Mouse (Mus musculus): ENCODE measurements around the gene Sapcd2.
A peak's percentile ranks its signal among the peaks of the same experiment; 100 is the strongest.

Sapcd2 gene

DNA sequence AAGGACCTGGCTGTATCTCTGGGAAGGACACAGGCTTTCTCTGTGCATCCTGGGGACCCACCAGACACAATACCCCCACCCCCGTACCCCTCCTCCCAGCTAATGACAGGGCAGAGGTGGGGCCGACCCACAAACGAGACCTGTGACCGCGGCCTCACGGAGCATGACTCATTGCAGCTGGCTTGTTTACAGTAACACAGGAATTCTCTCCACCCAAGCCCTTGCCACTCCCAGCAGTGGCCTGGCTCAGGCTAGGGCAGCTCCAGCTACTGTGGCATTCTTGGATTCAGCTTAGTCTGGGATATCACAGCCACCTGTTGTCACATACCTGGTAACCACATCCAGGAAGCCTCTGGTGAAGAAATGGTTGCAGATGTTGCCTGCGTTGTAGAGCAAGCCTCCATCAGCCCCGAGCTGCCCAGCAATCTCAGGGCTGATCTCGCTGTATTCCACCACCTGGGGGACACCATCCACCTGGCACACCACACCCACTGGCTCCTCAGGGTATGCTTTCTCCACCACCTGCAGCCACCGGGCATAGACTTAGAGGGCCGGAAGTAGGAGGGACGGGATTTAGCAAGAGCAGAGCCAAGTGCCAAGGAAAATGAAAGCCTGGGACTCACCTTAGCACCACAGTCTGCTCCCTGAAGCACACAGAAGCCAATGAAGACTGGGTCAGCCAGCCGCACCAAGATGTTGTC, 8.5 kb upstream of the Sapcd2 start:
- no peaks in the 10 kb centered on the region for H3K27me3 ChIP-seq (ENCODE audit: control insufficient read depth, insufficient read depth, low read length, poor library complexity, severe bottlenecking)
- H3K36me3 ChIP-seq (ENCODE audit: control insufficient read depth, insufficient read depth, low read length, poor library complexity, severe bottlenecking): peaks cover 2% of the 10 kb centered on the region
- DNase-seq (ENCODE audit: low read depth, low spot score): no peak

DNA sequence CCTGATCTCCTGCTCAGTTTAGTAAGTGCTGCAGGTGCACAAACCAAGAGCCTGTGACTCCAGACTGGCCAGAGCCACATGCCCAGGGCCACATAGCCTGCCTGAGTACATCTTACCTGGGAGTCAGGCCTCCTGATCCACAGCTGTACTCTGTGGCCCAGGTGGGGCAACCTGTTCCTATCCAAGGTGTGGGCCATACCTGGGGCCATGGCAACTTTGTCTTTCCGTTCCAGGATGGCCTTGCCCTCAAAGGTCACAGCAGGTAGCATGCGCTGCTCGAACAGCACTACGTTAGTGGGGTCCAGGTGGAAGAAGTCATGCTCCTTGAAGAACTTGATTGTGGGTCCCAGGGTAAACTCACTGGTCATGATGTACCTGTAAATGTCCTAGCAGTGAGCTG, 7.8 kb upstream of the Sapcd2 start:
- DNase-seq (ENCODE audit: low read depth, low spot score): no peak
- peaks cover 2% of the 10 kb centered on the region for H3K36me3 ChIP-seq (ENCODE audit: control insufficient read depth, insufficient read depth, low read length, poor library complexity, severe bottlenecking)
- H3K27me3 ChIP-seq (ENCODE audit: control insufficient read depth, insufficient read depth, low read length, poor library complexity, severe bottlenecking): no peaks in the 10 kb centered on the region

- no peak for DNase-seq (ENCODE audit: low read depth, low spot score)
- H3K36me3 ChIP-seq (ENCODE audit: control insufficient read depth, insufficient read depth, low read length, poor library complexity, severe bottlenecking): peaks cover 2% of the 10 kb centered on the region; the same call in 1 of the 2 replicates
- H3K27me3 ChIP-seq (ENCODE audit: control insufficient read depth, insufficient read depth, low read length, poor library complexity, severe bottlenecking): no peaks in the 10 kb centered on the region
Observed at GRCm38 (mm10) chr2:25364761-25365090, 7.4 kb upstream of the Sapcd2 start.

DNA sequence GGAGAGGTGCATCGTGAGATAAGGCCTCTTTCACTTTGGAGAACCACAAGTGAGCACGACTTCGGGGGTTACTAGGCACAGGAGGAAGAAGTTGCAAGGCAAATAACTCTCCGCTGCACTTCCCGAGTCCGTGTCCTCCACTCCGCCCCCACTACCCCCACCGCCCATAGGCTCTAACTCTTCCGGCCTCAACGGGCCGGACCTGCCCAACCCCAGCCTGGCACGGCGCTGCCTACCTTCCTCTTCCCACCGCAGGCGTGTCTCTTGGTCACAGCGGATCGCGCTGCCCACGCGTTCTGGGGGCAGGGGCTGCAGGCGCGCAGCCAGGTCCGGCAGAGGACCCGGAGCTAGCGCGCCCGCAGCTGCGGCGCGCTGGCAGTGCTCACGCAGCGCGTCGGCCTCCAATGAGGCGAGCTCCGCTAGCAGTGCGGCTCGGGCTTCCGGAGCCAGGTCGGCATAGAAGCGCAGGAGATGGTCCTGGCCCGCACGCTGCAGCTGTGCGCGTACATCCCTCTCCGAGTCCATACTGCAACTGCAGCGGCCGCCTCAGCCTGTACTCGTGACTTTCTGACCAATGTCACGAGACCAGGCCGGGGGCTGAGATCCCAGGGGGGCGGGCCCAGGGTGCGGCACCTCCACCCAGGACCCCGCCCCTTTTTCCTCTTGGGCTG, 6.9 kb upstream of the Sapcd2 start, which contains the start of gene Uap1l1:
TSS of gene Uap1l1 (minus strand) at position 592 of the 671 bp plus-strand sequence.
- Histone ChIP-seq H3K36me3 (ENCODE audit: control insufficient read depth, insufficient read depth, low read length, poor library complexity, severe bottlenecking) (peaks cover 2% of the 10 kb centered on the region; the same call in 1 of the 2 replicates), H3K27me3 (ENCODE audit: control insufficient read depth, insufficient read depth, low read length, poor library complexity, severe bottlenecking) (no peaks in the 10 kb centered on the region)
- peak; percentile 81 for DNase-seq (ENCODE audit: low read depth, low spot score)

DNA sequence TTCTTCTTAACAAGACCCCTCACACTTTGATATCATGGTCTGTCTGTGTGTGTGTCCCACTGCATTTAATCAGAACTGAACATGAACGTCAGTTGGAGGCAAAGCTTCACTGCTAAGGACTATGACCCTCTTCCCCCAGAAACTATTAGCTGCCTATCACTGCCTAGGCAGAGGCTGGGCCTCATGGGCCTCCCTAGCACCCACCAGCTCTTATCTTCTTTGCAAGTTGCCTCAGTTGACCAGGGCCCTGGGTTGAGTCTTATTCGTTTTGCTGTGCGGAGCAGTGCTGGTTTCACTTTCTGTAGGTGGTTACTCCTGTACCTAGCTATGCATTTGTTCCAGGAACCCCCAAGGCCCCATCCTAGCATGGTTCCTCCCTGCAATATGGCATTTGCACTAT, 2.1 kb upstream of the Sapcd2 start:
- no peak for DNase-seq (ENCODE audit: low read depth, low spot score)
- no peaks in the 10 kb centered on the region for H3K36me3 ChIP-seq (ENCODE audit: control insufficient read depth, insufficient read depth, low read length, poor library complexity, severe bottlenecking)

DNA sequence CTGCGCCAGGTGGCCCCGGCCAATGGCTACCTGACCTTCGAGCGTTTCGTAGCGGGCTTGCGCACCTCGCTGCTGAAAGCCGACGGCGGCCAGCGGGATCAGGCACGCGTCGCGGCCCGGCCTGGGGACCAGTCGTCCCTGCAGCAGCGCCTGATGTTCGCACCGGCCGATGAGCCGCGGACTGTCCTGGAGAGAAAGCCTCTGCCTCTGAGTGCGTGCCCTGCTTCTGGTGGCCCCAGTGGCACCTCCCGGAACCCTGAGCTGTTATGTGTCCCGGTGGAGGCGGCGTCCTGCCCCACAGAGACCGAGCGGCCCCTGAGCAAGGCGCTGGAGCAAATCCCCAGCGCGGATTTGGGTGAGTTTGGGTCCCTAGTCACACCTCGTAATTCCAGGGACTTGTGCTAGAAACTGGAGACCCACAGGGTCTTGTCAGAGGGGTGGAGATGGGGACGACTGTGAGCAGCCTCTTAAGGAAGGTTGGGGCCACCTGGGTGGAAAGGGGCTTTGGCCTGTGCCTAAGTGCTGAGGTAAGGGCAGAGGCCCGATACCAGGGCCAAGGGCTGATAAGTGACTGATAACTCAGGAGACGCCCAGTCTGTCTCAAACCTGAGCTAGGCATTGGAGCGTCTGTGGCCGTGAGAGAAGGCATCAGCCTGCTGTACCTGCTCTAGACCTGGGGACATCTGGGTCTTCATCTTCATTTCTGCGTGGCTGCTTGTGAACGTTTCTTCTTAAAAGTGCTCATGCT, 697 bp downstream of the Sapcd2 start:
- no peak for DNase-seq (ENCODE audit: low read depth, low spot score)
- no peaks in the 10 kb centered on the region for H3K36me3 ChIP-seq (ENCODE audit: control insufficient read depth, insufficient read depth, low read length, poor library complexity, severe bottlenecking)
- H3K27me3 ChIP-seq (ENCODE audit: control insufficient read depth, insufficient read depth, low read length, poor library complexity, severe bottlenecking): no peaks in the 10 kb centered on the region

More for the DNA sequence above, 2.1 kb upstream of the Sapcd2 start:
- H3K27me3 ChIP-seq (ENCODE audit: control insufficient read depth, insufficient read depth, low read length, poor library complexity, severe bottlenecking): no peaks in the 10 kb centered on the region

- no peaks in the 10 kb centered on the region for H3K27me3 ChIP-seq (ENCODE audit: control insufficient read depth, insufficient read depth, low read length, poor library complexity, severe bottlenecking)
- H3K36me3 ChIP-seq (ENCODE audit: control insufficient read depth, insufficient read depth, low read length, poor library complexity, severe bottlenecking): no peaks in the 10 kb centered on the region
- no peak for DNase-seq (ENCODE audit: low read depth, low spot score)
Observed at GRCm38 (mm10) chr2:25373431-25373830, 1.3 kb downstream of the Sapcd2 start.

- peak; percentile 68 for DNase-seq (ENCODE audit: low read depth, low spot score)
- no peaks in the 10 kb centered on the region for H3K36me3 ChIP-seq (ENCODE audit: control insufficient read depth, insufficient read depth, low read length, poor library complexity, severe bottlenecking)
- H3K27me3 ChIP-seq (ENCODE audit: control insufficient read depth, insufficient read depth, low read length, poor library complexity, severe bottlenecking): no peaks in the 10 kb centered on the region
Observed at GRCm38 (mm10) chr2:25376589-25376988, 4.5 kb downstream of the Sapcd2 start.

- no peaks in the 10 kb centered on the region for H3K36me3 ChIP-seq (ENCODE audit: control insufficient read depth, insufficient read depth, low read length, poor library complexity, severe bottlenecking)
- no peak for DNase-seq (ENCODE audit: low read depth, low spot score)
- H3K27me3 ChIP-seq (ENCODE audit: control insufficient read depth, insufficient read depth, low read length, poor library complexity, severe bottlenecking): no peaks in the 10 kb centered on the region
Observed at GRCm38 (mm10) chr2:25384492-25384891, 12.4 kb downstream of the Sapcd2 start.

GRCm38 (mm10) chr2:25391266-25391665, 19.1 kb downstream of the Sapcd2 start:
- no peak for DNase-seq (ENCODE audit: low read depth, low spot score)
- H3K27me3 ChIP-seq (ENCODE audit: control insufficient read depth, insufficient read depth, low read length, poor library complexity, severe bottlenecking): no peaks in the 10 kb centered on the region
- H3K36me3 ChIP-seq (ENCODE audit: control insufficient read depth, insufficient read depth, low read length, poor library complexity, severe bottlenecking): no peaks in the 10 kb centered on the region

DNA sequence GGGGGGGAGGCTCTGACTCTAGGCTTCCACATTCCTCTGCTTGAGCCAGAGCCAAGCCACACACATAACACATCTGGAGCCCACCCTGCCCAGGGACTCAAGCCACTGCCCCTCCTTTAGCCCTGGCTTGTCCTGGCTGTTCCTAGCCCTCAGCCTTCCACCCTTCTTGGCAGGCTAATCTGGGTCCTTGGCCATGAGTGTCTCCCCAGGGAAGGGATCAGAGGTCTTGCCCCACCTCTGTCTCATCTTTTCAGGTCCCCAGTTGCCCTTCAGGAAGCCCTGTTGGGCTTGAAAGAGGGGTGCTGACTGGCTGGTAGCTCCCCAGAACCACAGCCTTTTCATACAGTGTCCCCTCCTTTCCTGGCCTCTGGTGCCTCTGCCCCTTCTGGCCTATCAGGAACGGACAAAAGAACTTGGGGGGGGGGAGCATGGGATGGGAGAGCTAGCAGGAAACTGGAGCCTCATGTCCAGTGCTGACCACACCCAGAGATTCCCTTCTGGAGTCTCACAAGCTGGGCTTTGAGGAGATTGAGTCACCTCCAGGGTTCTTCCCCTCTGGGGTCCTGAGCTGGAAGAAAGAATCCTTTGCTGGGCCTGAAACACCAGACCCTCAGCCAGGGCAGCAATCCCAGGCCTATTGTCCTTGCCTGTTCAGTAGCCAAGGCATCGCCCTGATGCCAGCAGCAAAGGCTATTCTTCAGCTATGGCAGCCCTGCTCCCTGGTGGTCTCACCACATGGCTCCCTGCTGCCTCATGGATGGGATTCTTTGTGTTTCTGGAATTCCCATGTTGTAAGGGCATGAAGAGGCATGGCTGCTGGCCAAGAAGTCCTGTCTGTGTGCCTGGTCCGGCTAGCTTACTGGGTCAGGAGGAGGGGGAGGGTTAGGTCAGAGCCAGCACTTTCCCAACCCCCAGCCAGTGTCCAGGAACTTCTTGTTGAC, 22.4 kb downstream of the Sapcd2 start:
- no peak for DNase-seq (ENCODE audit: low read depth, low spot score)

GRCm38 (mm10) chr2:25395721-25396596, 23.8 kb downstream of the Sapcd2 start, which contains the start of gene Entpd2:
Gene Entpd2 (plus strand): TSS chr2:25395874.
- Histone ChIP-seq H3K36me3 (ENCODE audit: control insufficient read depth, insufficient read depth, low read length, poor library complexity, severe bottlenecking) (no peaks in the 10 kb centered on the region), H3K27me3 (ENCODE audit: control insufficient read depth, insufficient read depth, low read length, poor library complexity, severe bottlenecking) (no peaks in the 10 kb centered on the region)
- DNase-seq (ENCODE audit: low read depth, low spot score): peak; percentile 36

More for the DNA sequence above, 22.4 kb downstream of the Sapcd2 start:
- Histone ChIP-seq H3K36me3 (ENCODE audit: control insufficient read depth, insufficient read depth, low read length, poor library complexity, severe bottlenecking) (no peaks in the 10 kb centered on the region), H3K27me3 (ENCODE audit: control insufficient read depth, insufficient read depth, low read length, poor library complexity, severe bottlenecking) (no peaks in the 10 kb centered on the region)

- H3K27me3 ChIP-seq (ENCODE audit: control insufficient read depth, insufficient read depth, low read length, poor library complexity, severe bottlenecking): no peaks in the 10 kb centered on the region
- DNase-seq (ENCODE audit: low read depth, low spot score): no peak
- H3K36me3 ChIP-seq (ENCODE audit: control insufficient read depth, insufficient read depth, low read length, poor library complexity, severe bottlenecking): no peaks in the 10 kb centered on the region
Observed at GRCm38 (mm10) chr2:25396597-25396983, 24.5 kb downstream of the Sapcd2 start.
